Mouse (Mus musculus) liver, postnatal 0 days (tissue): ENCODE measurements around the gene Epha4. TPM values are rescaled to one million over a fixed set of nuclear protein-coding genes. Genes with fewer than 3 reads are reported as not detected.
A peak's percentile ranks its signal among the peaks of the same experiment; 100 is the strongest.

ENCODE experiments used
- ATAC-seq: fragments of 200-750 bp; cut with Nextera tagmentation; 2 replicates; pipeline ENCODE4 v1.8.0; 2017; ENCODE audit warnings: mild to moderate bottlenecking, moderate library complexity
- DNase-seq: peaks from one replicate; pipeline ENCODE4 v3.0.0-alpha.2; 2016
- H3K27ac ChIP-seq: fragments of 300-500 bp; sonication (generic); 2 replicates; pipeline ENCODE4 v1.5.1; 2014; ENCODE audit warnings: antibody characterized with exemption, moderate library complexity, mild to moderate bottlenecking, low read depth
- H3K27me3 ChIP-seq: fragments of 300-500 bp; sonication (generic); 2 replicates; pipeline ENCODE4 v1.6.1; 2014; ENCODE audit warnings: low read length, control low read depth, mixed read lengths; ENCODE audit not compliant: insufficient read depth
- H3K36me3 ChIP-seq: fragments of 300-500 bp; sonication (generic); replicated peaks from 2 replicates; pipeline ENCODE4 v1.6.1; 2014; ENCODE audit warnings: mild to moderate bottlenecking, control low read depth, low read length, moderate library complexity, mixed read lengths; ENCODE audit not compliant: insufficient read depth
- H3K4me1 ChIP-seq: fragments of 300-500 bp; sonication (generic); 2 replicates; pipeline ENCODE4 v1.6.1; 2014; ENCODE audit warnings: antibody characterized with exemption, mild to moderate bottlenecking, control low read depth; ENCODE audit not compliant: insufficient read depth
- H3K4me2 ChIP-seq: fragments of 300-500 bp; sonication (generic); 2 replicates; pipeline ENCODE4 v1.6.1; 2014; ENCODE audit warnings: low read depth, mild to moderate bottlenecking, low read length, moderate library complexity, mixed read lengths
- H3K4me3 ChIP-seq: fragments of 300-500 bp; sonication (generic); 2 replicates; pipeline ENCODE4 v1.5.1; 2014; ENCODE audit warnings: low read depth, low read length
- H3K9ac ChIP-seq: fragments of 300-500 bp; sonication (generic); replicated peaks from 2 replicates; pipeline ENCODE4 v1.6.1; 2014; ENCODE audit warnings: mild to moderate bottlenecking, moderate library complexity
- H3K9me3 ChIP-seq: fragments of 300-500 bp; sonication (generic); 2 replicates; pipeline ENCODE4 v1.6.1; 2016; ENCODE audit warnings: mild to moderate bottlenecking, control low read depth, low read length, mixed read lengths
- CTCF ChIP-seq: sonication (generic); IDR thresholded peaks from 2 replicates; pipeline ENCODE4 v1.5.1; 2016; ENCODE audit warnings: antibody characterized with exemption, low read depth
- EP300 ChIP-seq: IDR thresholded peaks from 2 replicates; pipeline ENCODE4 v1.6.1; 2016; ENCODE audit warnings: antibody characterized with exemption, low read depth, mild to moderate bottlenecking
- WGBS: fragments of 180-500 bp; shearing (Covaris S2); extraction: QIAGEN DNeasy Blood & Tissue Kit; methylation state at CpG from one replicate; pipeline ENCODE4 v1.1.7; 2014; ENCODE audit not compliant: insufficient replicate concordance; 5-methylcytosine and 5-hydroxymethylcytosine counted together
- polyA plus RNA-seq: library from polyadenylated mRNA; unstranded; fragments of >200 nt; fragmentation: Nextera tagmentation; extraction: Ambion mirVana; gene quantifications from 2 replicates; pipeline ENCODE4 v1.2.1, GENCODE M21; 2015

Gene Epha4
- polyA plus RNA-seq, 1 experiment from 2014 or later, result 0.51 TPM

DNA sequence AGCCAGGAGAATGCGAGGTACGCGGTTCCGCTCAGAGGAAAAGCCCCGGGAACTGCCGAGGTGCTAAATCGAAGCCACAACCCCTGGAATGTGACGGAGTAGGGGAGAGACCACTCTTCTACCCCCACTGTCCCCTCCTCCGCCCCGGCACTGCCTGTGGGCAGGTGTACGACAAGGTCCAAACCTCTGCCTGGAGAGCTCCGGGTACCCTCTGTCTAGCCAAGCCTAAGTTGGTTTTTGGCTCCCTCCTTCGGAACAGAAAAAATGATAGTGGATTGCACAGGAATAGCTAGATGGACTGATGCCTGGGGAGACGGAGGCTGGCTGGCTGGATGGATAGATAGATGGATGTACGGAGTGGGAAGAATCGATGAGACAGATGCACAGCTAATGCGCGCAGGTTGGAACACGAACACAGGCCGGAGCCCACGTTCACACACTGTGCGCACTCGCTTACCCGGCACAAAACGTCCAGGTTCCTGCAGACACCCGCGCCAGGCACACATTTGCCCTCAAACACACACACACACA is 1.4 kb downstream of the Epha4 start:
- H3K9ac ChIP-seq, result no peak overlapping the region
- H3K36me3 ChIP-seq, result no peaks in the 10 kb centered on the region
- peak overlapping the region; percentile 58 for H3K4me3 ChIP-seq
- 2% methylated on average over 27 of the region's 27 CpGs for WGBS
- H3K27me3 ChIP-seq, result peaks cover 43% of the 10 kb centered on the region
- peak; percentile 20 for DNase-seq
- H3K9me3 ChIP-seq, result no peaks in the 10 kb centered on the region
- TF ChIP-seq EP300 (no peak), CTCF (peak; percentile 49)
- peaks cover 16% of the 10 kb centered on the region for H3K4me1 ChIP-seq
- peak overlapping the region; percentile 90 for H3K4me2 ChIP-seq
- H3K27ac ChIP-seq, result no peak overlapping the region
- ATAC-seq, result no peak

DNA sequence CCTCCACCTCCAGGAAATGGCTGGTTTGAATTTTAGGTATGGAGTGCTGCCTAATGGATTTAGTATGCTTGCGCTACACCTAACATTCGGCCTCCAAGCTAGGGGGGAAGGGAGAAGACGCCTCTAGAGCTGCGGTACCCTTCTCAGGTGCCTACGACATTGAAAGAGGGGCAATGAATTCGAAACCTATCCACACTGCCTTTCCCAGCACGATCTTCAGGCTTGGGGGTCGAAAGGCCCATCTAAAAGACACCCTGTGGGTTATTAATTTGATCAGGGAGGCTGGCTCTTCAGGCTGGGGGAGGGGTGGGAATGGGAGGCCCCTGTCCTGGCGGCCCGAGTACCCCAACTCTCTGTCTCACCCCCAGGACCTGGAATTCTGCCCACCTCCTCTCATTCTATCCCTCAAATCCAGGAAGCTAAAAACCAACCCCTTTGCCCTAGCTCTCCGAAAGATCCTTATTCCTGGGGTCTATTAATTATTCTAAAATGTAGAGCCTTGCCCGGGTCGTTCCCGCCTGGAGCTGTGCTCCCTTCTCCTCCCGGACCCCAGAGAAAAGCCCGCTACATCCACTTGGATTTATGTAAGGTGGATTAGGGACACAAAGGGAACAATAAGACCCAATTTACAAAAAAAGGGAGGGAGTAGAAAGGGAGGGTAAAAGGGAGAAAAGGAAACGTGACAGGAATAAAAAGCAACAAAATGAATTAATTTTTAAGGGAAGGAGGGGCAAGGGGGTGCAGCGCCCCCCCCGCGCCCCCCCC is 2.3 kb downstream of the Epha4 start:
- Histone ChIP-seq H3K9me3 (no peaks in the 10 kb centered on the region), H3K36me3 (no peaks in the 10 kb centered on the region), H3K4me1 (peaks cover 16% of the 10 kb centered on the region), H3K4me3 (peak overlapping the region; percentile 58; the same call in 1 of the 2 replicates), H3K27ac (no peak overlapping the region), H3K9ac (no peak overlapping the region; the same call in 1 of the 2 replicates), H3K27me3 (peaks cover 43% of the 10 kb centered on the region), H3K4me2 (peak overlapping the region; percentile 90)
- no peak for TF ChIP-seq CTCF
- no peak for TF ChIP-seq EP300
- WGBS, result 23% methylated on average over 20 of the region's 20 CpGs
- DNase-seq, result no peak
- no peak for ATAC-seq

DNA sequence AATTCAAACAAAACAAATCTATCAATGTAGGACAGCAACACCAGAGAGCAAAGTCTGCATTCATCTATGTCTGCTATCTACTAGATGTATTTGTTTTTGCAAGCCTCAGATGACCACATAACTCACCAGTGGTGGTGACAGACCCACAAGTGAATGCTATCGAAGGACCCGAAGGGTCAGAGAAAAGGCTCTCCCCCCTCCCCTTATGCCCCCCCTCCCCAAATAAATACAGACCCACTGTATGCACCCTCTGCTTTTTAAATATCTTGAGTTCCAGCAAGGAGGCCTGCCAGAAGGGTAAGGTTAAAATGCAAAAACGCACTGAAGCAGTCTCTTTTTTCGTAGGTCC is 2.9 kb downstream of the Epha4 start:
- H3K36me3 ChIP-seq, result no peaks in the 10 kb centered on the region
- no peak for TF ChIP-seq EP300
- TF ChIP-seq CTCF, result no peak
- H3K4me3 ChIP-seq, result no peak overlapping the region
- no peaks in the 10 kb centered on the region for H3K9me3 ChIP-seq
- ATAC-seq (peak; percentile 24; the same call in 1 of the 2 replicates), DNase-seq (no peak)
- H3K4me1 ChIP-seq, result peaks cover 16% of the 10 kb centered on the region
- WGBS, result 50% methylated on average over 4 of the region's 4 CpGs
- peaks cover 39% of the 10 kb centered on the region for H3K27me3 ChIP-seq
- no peak overlapping the region for H3K27ac ChIP-seq
- peak overlapping the region; percentile 90 for H3K4me2 ChIP-seq
- no peak overlapping the region for H3K9ac ChIP-seq

GRCm38 (mm10) chr1:77511372-77512058 is 3.4 kb downstream of the Epha4 start:
- no peak for TF ChIP-seq EP300
- TF ChIP-seq CTCF, result no peak
- no peak overlapping the region for H3K9ac ChIP-seq
- ATAC-seq (no peak), DNase-seq (no peak)
- H3K27me3 ChIP-seq, result peaks cover 39% of the 10 kb centered on the region
- WGBS, result 64% methylated on average over 10 of the region's 10 CpGs
- H3K4me1 ChIP-seq, result peaks cover 16% of the 10 kb centered on the region
- no peaks in the 10 kb centered on the region for H3K9me3 ChIP-seq
- no peak overlapping the region for H3K4me3 ChIP-seq
- no peak overlapping the region for H3K4me2 ChIP-seq
- no peaks in the 10 kb centered on the region for H3K36me3 ChIP-seq
- no peak overlapping the region for H3K27ac ChIP-seq

- H3K9me3 ChIP-seq, result no peaks in the 10 kb centered on the region
- H3K4me1 ChIP-seq, result peaks cover 15% of the 10 kb centered on the region
- no peak overlapping the region for H3K9ac ChIP-seq
- H3K4me2 ChIP-seq, result no peak overlapping the region
- H3K36me3 ChIP-seq, result no peaks in the 10 kb centered on the region
- WGBS, result 80% methylated on average over 5 of the region's 5 CpGs
- H3K27me3 ChIP-seq, result peaks cover 33% of the 10 kb centered on the region
- DNase-seq, result no peak
- no peak for TF ChIP-seq EP300
- no peak for TF ChIP-seq CTCF
- ATAC-seq, result no peak
- no peak overlapping the region for H3K4me3 ChIP-seq
- H3K27ac ChIP-seq, result no peak overlapping the region
These were observed 4.3 kb downstream of the Epha4 start for GRCm38 (mm10) chr1:77510623-77511022.

- no peak overlapping the region for H3K4me2 ChIP-seq
- ATAC-seq, result no peak
These were observed 8.1 kb downstream of the Epha4 start for GRCm38 (mm10) chr1:77506856-77507200.

More at GRCm38 (mm10) chr1:77506856-77507200, 8.1 kb downstream of the Epha4 start:
- Histone ChIP-seq H3K27me3 (no peaks in the 10 kb centered on the region), H3K9ac (no peak overlapping the region), H3K4me3 (no peak overlapping the region), H3K9me3 (no peaks in the 10 kb centered on the region), H3K36me3 (no peaks in the 10 kb centered on the region), H3K4me1 (no peaks in the 10 kb centered on the region), H3K27ac (no peak overlapping the region)
- no peak for DNase-seq
- WGBS, result 90% methylated on average over 18 of the region's 18 CpGs
- TF ChIP-seq CTCF (no peak), EP300 (no peak)
